Mouse (Mus musculus) MEL (cell line): ENCODE measurements around the gene C1qc.

Experiments used
- BHLHE40 ChIP-seq: IDR thresholded peaks from 2 replicates; pipeline ENCODE4 v1.6.1; 2012; ENCODE audit warnings: low read depth, mild to moderate bottlenecking, inconsistent platforms, low read length, improper control_type of control experiment, borderline replicate concordance
- CTCF ChIP-seq, 3 experiments: IDR thresholded peaks in 2 of 3; conservative IDR thresholded peaks in 1 of 3; 2 replicates each; pipeline ENCODE4 v1.5.1; 2011 to 2012; ENCODE audit warnings: low read length in 3 of 3, low read depth in 2 of 3, mild to moderate bottlenecking in 2 of 3, improper control_type of control experiment in 1 of 3, inconsistent platforms in 1 of 3, mixed read lengths in 1 of 3, moderate library complexity in 1 of 3; ENCODE audit not compliant: control insufficient read depth in 1 of 3, insufficient read depth in 1 of 3, poor library complexity in 1 of 3, severe bottlenecking in 1 of 3
- GABPA ChIP-seq: IDR thresholded peaks from 2 replicates; pipeline ENCODE4 v1.6.1; 2012; ENCODE audit warnings: low read depth, mild to moderate bottlenecking, inconsistent platforms, low read length, improper control_type of control experiment, moderate library complexity
- KAT2A ChIP-seq: conservative IDR thresholded peaks from 2 replicates; pipeline ENCODE4 v1.6.1; 2012; ENCODE audit warnings: low read depth, low read length, improper control_type of control experiment, inconsistent platforms
- MAFK ChIP-seq: IDR thresholded peaks from 2 replicates; pipeline ENCODE4 v1.6.1; 2011; ENCODE audit warnings: low read depth, mild to moderate bottlenecking, low read length, improper control_type of control experiment, borderline replicate concordance
- MYC ChIP-seq: IDR thresholded peaks from 2 replicates; pipeline ENCODE4 v1.6.1; 2011; ENCODE audit warnings: low read depth, mild to moderate bottlenecking, low read length, improper control_type of control experiment, moderate library complexity
- NELFE ChIP-seq: IDR thresholded peaks from 2 replicates; pipeline ENCODE4 v1.6.1; 2011; ENCODE audit warnings: low read depth, low read length, improper control_type of control experiment
- POLR2A ChIP-seq, 2 experiments: IDR thresholded peaks; 2 replicates each; pipeline ENCODE4 v1.6.1; 2011 to 2012; ENCODE audit warnings: low read length in 2 of 2, mild to moderate bottlenecking in 2 of 2, control low read depth in 1 of 2, improper control_type of control experiment in 1 of 2, low read depth in 1 of 2, moderate library complexity in 1 of 2; ENCODE audit not compliant: control insufficient read depth in 1 of 2, insufficient read depth in 1 of 2, poor library complexity in 1 of 2
- SIN3A ChIP-seq: IDR thresholded peaks from 2 replicates; pipeline ENCODE4 v1.6.1; 2012; ENCODE audit warnings: low read length, improper control_type of control experiment, inconsistent platforms
- UBTF ChIP-seq: IDR thresholded peaks from 2 replicates; pipeline ENCODE4 v1.6.1; 2012; ENCODE audit warnings: low read depth, mild to moderate bottlenecking, inconsistent platforms, low read length, improper control_type of control experiment, moderate library complexity, borderline replicate concordance; ENCODE audit not compliant: insufficient read depth
- USF1 ChIP-seq: IDR thresholded peaks from 2 replicates; pipeline ENCODE4 v1.6.1; 2014; ENCODE audit warnings: low read depth, mild to moderate bottlenecking, inconsistent platforms, low read length, improper control_type of control experiment, moderate library complexity
- USF2 ChIP-seq, 2 experiments: IDR thresholded peaks; 2 replicates each; pipeline ENCODE4 v1.6.1; 2011 to 2012; ENCODE audit warnings: improper control_type of control experiment in 2 of 2, low read length in 2 of 2, borderline replicate concordance in 1 of 2, inconsistent platforms in 1 of 2, low read depth in 1 of 2, mild to moderate bottlenecking in 1 of 2; ENCODE audit not compliant: insufficient read depth in 1 of 2
- ZKSCAN1 ChIP-seq: IDR thresholded peaks from 2 replicates; pipeline ENCODE4 v1.6.1; 2012; ENCODE audit warnings: low read depth, mild to moderate bottlenecking, inconsistent platforms, low read length, improper control_type of control experiment, moderate library complexity
- ZNF384 ChIP-seq: IDR thresholded peaks from 2 replicates; pipeline ENCODE4 v1.6.1; 2012; ENCODE audit warnings: low read depth, mild to moderate bottlenecking, inconsistent platforms, low read length, improper control_type of control experiment

DNA sequence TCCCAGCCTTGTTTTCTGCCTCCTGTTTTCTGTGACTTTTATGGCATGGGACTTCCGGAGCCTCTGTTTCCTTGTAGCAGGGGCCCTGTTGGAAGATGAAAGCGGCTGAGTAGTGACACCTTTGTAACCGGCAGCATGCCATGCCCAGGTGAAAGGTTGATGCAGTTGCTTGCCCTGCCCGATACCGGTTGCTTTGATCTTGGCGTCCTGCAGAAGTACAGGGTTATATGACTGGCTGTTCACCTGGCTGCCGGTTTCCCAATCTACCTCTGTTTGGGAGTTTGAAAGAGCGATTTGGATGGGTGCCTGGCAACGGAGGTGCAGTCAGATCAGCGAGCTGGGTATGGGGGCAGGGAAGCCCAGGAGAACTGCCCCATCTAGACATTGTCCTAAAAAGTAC is 50.1 kb downstream of the C1qc start:
- TF ChIP-seq CTCF (IDR thresholded peaks at IDR 0.05 in 2 of 3, conservative IDR thresholded peaks at IDR 0.05 in 1 of 3; ENCODE audit: control insufficient read depth in 1 of 3, insufficient read depth in 1 of 3, low read depth in 2 of 3, low read length in 3 of 3, poor library complexity in 1 of 3, severe bottlenecking in 1 of 3) (no peak), BHLHE40 (no peak), ZKSCAN1 (no peak), GABPA (no peak), POLR2A (IDR thresholded peaks at IDR 0.05; ENCODE audit: control insufficient read depth in 1 of 2, insufficient read depth in 1 of 2, low read depth in 1 of 2, low read length in 2 of 2, poor library complexity in 1 of 2) (no peak), KAT2A (no peak), NELFE (no peak), MYC (no peak), ZNF384 (no peak), USF2 (IDR thresholded peaks at IDR 0.05; ENCODE audit: borderline replicate concordance in 1 of 2, insufficient read depth in 1 of 2, low read depth in 1 of 2, low read length in 2 of 2) (no peak), USF1 (no peak), UBTF (no peak), SIN3A (no peak), MAFK (no peak)
